Mouse (Mus musculus): ENCODE measurements around the gene Sae1. TPM values are rescaled to one million over a fixed set of nuclear protein-coding genes. Genes with fewer than 3 reads are reported as not detected.

Gene Sae1
- polyA plus RNA-seq, 1 experiment from 2014 or later, result 290 TPM

- Histone ChIP-seq H3K27ac (replicated peaks) (no peak overlapping the region), H3K36me3 (peaks cover 63% of the 10 kb centered on the region), H3K9me3 (no peaks in the 10 kb centered on the region), H3K27me3 (no peaks in the 10 kb centered on the region), H3K4me3 (no peak overlapping the region), H3K4me2 (replicated peaks) (no peak overlapping the region), H3K9ac (replicated peaks) (no peak overlapping the region), H3K4me1 (0 out of 2 replicates have a peak, but pooled peaks cover 7% of the 10 kb centered on the region)
- WGBS, result 90% methylated on average over 2 of the region's 2 CpGs
- no peak for ATAC-seq (replicated peaks)
These were observed 17.0 kb downstream of the Sae1 start for GRCm38 (mm10) chr7:16370596-16370995.

- Histone ChIP-seq H3K36me3 (peaks cover 65% of the 10 kb centered on the region), H3K4me3 (no peak overlapping the region), H3K9ac (replicated peaks) (no peak overlapping the region), H3K27ac (replicated peaks) (no peak overlapping the region), H3K27me3 (no peaks in the 10 kb centered on the region), H3K9me3 (no peaks in the 10 kb centered on the region), H3K4me1 (peaks cover 16% of the 10 kb centered on the region), H3K4me2 (replicated peaks) (no peak overlapping the region)
- no peak for ATAC-seq (replicated peaks)
- WGBS, result 89% methylated on average over 2 of the region's 2 CpGs
These were observed 18.8 kb downstream of the Sae1 start for GRCm38 (mm10) chr7:16368835-16369234.

- peaks cover 60% of the 10 kb centered on the region for H3K36me3 ChIP-seq
- H3K4me3 ChIP-seq, result no peak overlapping the region
- H3K27ac ChIP-seq (replicated peaks), result no peak overlapping the region
- H3K4me2 ChIP-seq (replicated peaks), result no peak overlapping the region
- WGBS, result 71% methylated on average over 4 of the region's 4 CpGs
- ATAC-seq (replicated peaks), result no peak
- H3K9me3 ChIP-seq, result no peaks in the 10 kb centered on the region
- peaks cover 16% of the 10 kb centered on the region for H3K4me1 ChIP-seq
- no peaks in the 10 kb centered on the region for H3K27me3 ChIP-seq
- no peak overlapping the region for H3K9ac ChIP-seq (replicated peaks)
These were observed 20.9 kb downstream of the Sae1 start for GRCm38 (mm10) chr7:16366669-16367068.

GRCm38 (mm10) chr7:16366133-16366646 is 21.4 kb downstream of the Sae1 start:
- H3K9me3 ChIP-seq, result no peaks in the 10 kb centered on the region
- H3K4me2 ChIP-seq (replicated peaks), result no peak overlapping the region
- WGBS, result 54% methylated on average over 10 of the region's 10 CpGs
- H3K36me3 ChIP-seq, result peaks cover 59% of the 10 kb centered on the region
- H3K4me3 ChIP-seq, result no peak overlapping the region
- H3K27me3 ChIP-seq, result no peaks in the 10 kb centered on the region
- peak overlapping the region; percentile 68; the same call in 1 of the 2 replicates for H3K27ac ChIP-seq (replicated peaks)
- no peak overlapping the region for H3K9ac ChIP-seq (replicated peaks)
- peaks cover 16% of the 10 kb centered on the region for H3K4me1 ChIP-seq
- ATAC-seq (replicated peaks), result no peak

GRCm38 (mm10) chr7:16364901-16365500 is 22.6 kb downstream of the Sae1 start:
- Histone ChIP-seq H3K27me3 (no peaks in the 10 kb centered on the region), H3K4me3 (no peak overlapping the region), H3K9me3 (no peaks in the 10 kb centered on the region), H3K9ac (replicated peaks) (no peak overlapping the region), H3K4me2 (replicated peaks) (no peak overlapping the region), H3K4me1 (peaks cover 16% of the 10 kb centered on the region), H3K36me3 (peaks cover 49% of the 10 kb centered on the region), H3K27ac (replicated peaks) (peak overlapping the region; percentile 68)
- WGBS, result 5% methylated on average over 4 of the region's 4 CpGs
- peak; percentile 53; the same call in 1 of the 2 replicates for ATAC-seq (replicated peaks)

GRCm38 (mm10) chr7:16364319-16364718 is 23.3 kb downstream of the Sae1 start:
- Histone ChIP-seq H3K9me3 (no peaks in the 10 kb centered on the region), H3K27ac (replicated peaks) (peak overlapping the region; percentile 68), H3K27me3 (no peaks in the 10 kb centered on the region), H3K4me2 (replicated peaks) (no peak overlapping the region), H3K4me1 (peaks cover 16% of the 10 kb centered on the region), H3K9ac (replicated peaks) (no peak overlapping the region), H3K4me3 (no peak overlapping the region), H3K36me3 (peaks cover 42% of the 10 kb centered on the region)
- 85% methylated on average over 1 of the region's 1 CpGs for WGBS
- ATAC-seq (replicated peaks), result no peak

GRCm38 (mm10) chr7:16357602-16358001 is 30.0 kb downstream of the Sae1 start:
- Histone ChIP-seq H3K27ac (replicated peaks) (no peak overlapping the region), H3K36me3 (peaks cover 34% of the 10 kb centered on the region), H3K9me3 (no peaks in the 10 kb centered on the region), H3K4me2 (replicated peaks) (no peak overlapping the region), H3K9ac (replicated peaks) (no peak overlapping the region), H3K4me3 (no peak overlapping the region), H3K4me1 (no peaks in the 10 kb centered on the region), H3K27me3 (no peaks in the 10 kb centered on the region)
- no peak for ATAC-seq (replicated peaks)
- 92% methylated on average over 3 of the region's 3 CpGs for WGBS

GRCm38 (mm10) chr7:16355854-16356594 is 31.6 kb downstream of the Sae1 start:
- no peak overlapping the region for H3K27ac ChIP-seq (replicated peaks)
- no peak overlapping the region for H3K9ac ChIP-seq (replicated peaks)
- H3K9me3 ChIP-seq, result no peaks in the 10 kb centered on the region
- peaks cover 45% of the 10 kb centered on the region for H3K36me3 ChIP-seq
- H3K4me1 ChIP-seq, result no peaks in the 10 kb centered on the region
- no peaks in the 10 kb centered on the region for H3K27me3 ChIP-seq
- no peak overlapping the region for H3K4me3 ChIP-seq
- no peak for ATAC-seq (replicated peaks)
- WGBS, result 96% methylated on average over 3 of the region's 3 CpGs
- no peak overlapping the region for H3K4me2 ChIP-seq (replicated peaks)

- Histone ChIP-seq H3K36me3 (peaks cover 31% of the 10 kb centered on the region), H3K27me3 (no peaks in the 10 kb centered on the region), H3K27ac (replicated peaks) (no peak overlapping the region), H3K4me3 (no peak overlapping the region), H3K4me1 (no peaks in the 10 kb centered on the region), H3K9ac (replicated peaks) (no peak overlapping the region), H3K4me2 (replicated peaks) (no peak overlapping the region), H3K9me3 (no peaks in the 10 kb centered on the region)
- 88% methylated on average over 5 of the region's 5 CpGs for WGBS
- no peak for ATAC-seq (replicated peaks)
These were observed 37.6 kb downstream of the Sae1 start for GRCm38 (mm10) chr7:16349999-16350398.

- no peaks in the 10 kb centered on the region for H3K9me3 ChIP-seq
- peaks cover 11% of the 10 kb centered on the region for H3K36me3 ChIP-seq
- no peaks in the 10 kb centered on the region for H3K27me3 ChIP-seq
- 87% methylated on average over 4 of the region's 4 CpGs for WGBS
- no peak overlapping the region for H3K4me3 ChIP-seq
- no peak overlapping the region for H3K27ac ChIP-seq (replicated peaks)
- no peak for ATAC-seq (replicated peaks)
- H3K9ac ChIP-seq (replicated peaks), result no peak overlapping the region
- H3K4me2 ChIP-seq (replicated peaks), result no peak overlapping the region
- no peaks in the 10 kb centered on the region for H3K4me1 ChIP-seq
These were observed 42.3 kb downstream of the Sae1 start for GRCm38 (mm10) chr7:16345297-16345696.

GRCm38 (mm10) chr7:16344598-16344997 is 43.0 kb downstream of the Sae1 start:
- Histone ChIP-seq H3K27me3 (no peaks in the 10 kb centered on the region), H3K27ac (replicated peaks) (no peak overlapping the region), H3K9ac (replicated peaks) (no peak overlapping the region), H3K36me3 (peaks cover 8% of the 10 kb centered on the region), H3K9me3 (no peaks in the 10 kb centered on the region), H3K4me2 (replicated peaks) (no peak overlapping the region), H3K4me3 (no peak overlapping the region), H3K4me1 (no peaks in the 10 kb centered on the region)
- no peak for ATAC-seq (replicated peaks)
- WGBS, result 90% methylated on average over 3 of the region's 3 CpGs

- Histone ChIP-seq H3K36me3 (peaks cover 35% of the 10 kb centered on the region), H3K27ac (replicated peaks) (no peak overlapping the region)
- no peak for ATAC-seq (replicated peaks)
These were observed 49.9 kb downstream of the Sae1 start for GRCm38 (mm10) chr7:16337733-16338132.

More at GRCm38 (mm10) chr7:16337733-16338132, 49.9 kb downstream of the Sae1 start:
- Histone ChIP-seq H3K27me3 (no peaks in the 10 kb centered on the region), H3K9me3 (no peaks in the 10 kb centered on the region), H3K4me3 (no peak overlapping the region), H3K9ac (replicated peaks) (no peak overlapping the region), H3K4me2 (replicated peaks) (no peak overlapping the region), H3K4me1 (no peaks in the 10 kb centered on the region)
- WGBS, result 82% methylated on average over 2 of the region's 2 CpGs

Data from forebrain, embryonic 15.5 days (tissue).